Mouse (Mus musculus) granulocyte monocyte progenitor cell, adult 5-6 weeks (primary cell): ENCODE data around the gene Plcd4. TPM values are rescaled to one million over a fixed set of nuclear protein-coding genes. Genes with fewer than 3 reads are reported as not detected.
A peak's percentile ranks its signal among the peaks of the same experiment; 100 is the strongest.

Source experiments
- ATAC-seq: replicated peaks from 2 replicates; pipeline ENCODE4 v1.8.0; 2016; ENCODE audit warnings: mild to moderate bottlenecking, moderate TSS enrichment, inconsistent platforms; ENCODE audit not compliant: poor library complexity, severe bottlenecking
- total RNA-seq, 2 experiments: library from RNA; stranded (forward) in 1 of 2; stranded (reverse) in 1 of 2; fragments of 200-712, 200-1000 nt in 1 of 2; fragments of >200 nt in 1 of 2; fragmentation: Nextera tagmentation in 1 of 2; gene quantifications; 2 replicates each; pipeline ENCODE4 v1.2.3; 2014 to 2017

The Plcd4 gene
- total RNA-seq, 2 experiments from 2014 or later, result 0.05 TPM; not detected in 1

DNA sequence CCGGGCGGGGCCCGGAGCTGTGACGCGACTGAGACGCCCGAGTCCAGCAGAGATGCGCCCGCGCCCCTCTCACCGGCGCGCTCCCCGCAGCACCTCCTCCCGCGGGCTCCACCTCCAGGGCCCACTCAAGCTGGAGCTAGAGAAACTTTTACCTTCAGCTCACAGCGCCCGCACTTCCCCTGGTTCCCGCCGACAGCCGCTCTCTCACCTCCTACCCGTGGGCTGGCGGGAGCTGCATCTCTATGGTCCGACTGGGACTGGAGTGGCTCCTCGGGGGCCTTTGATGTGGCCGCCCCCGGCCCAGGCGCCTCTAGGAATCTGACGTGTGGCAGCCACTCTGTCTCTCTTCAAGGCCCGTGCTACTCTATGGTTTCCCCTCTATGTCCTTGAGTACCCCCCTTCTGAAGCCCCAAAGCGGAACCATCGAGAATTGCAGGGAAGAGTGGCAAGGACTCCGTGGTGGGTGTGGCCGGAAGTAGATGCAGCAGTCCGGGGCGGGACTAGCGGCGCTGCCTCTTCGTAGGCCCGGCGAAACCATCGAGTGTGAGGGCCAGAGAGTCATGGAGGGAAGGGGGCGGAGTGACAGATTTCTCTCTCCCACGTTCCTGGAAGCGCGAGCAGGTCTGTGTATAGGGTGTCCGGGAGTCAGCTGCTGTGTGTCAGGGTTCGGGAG lies 45.2 kb downstream of the Plcd4 start, which contains the start of the genes Zfp142 and Bcs1l:
Gene Zfp142, minus strand, starts transcription at position 474 of the 673 bp plus-strand sequence.
Gene Bcs1l, plus strand, starts transcription at position 517 of the 673 bp plus-strand sequence.
- peak; percentile 93 for ATAC-seq

DNA sequence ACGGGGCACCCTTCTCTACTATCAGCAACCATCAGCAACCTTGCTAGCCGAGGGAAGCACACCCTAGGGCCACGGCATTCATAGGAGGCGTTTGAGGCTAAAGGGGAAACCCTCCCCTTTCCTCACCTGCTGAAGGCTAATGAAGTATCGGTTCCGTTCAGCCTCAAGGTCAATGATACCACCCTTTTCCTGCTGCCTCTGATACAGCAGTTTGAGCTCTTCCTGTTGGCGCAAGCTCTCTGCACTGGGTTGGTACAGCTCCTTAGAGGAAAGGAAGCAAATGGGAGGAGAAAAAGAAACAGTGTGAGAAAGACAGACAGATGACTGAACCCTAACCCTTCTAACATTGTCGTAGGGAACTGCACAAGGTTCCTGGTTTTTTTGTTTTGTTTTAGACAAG lies 51.7 kb downstream of the Plcd4 start:
- peak; percentile 95 for ATAC-seq

DNA sequence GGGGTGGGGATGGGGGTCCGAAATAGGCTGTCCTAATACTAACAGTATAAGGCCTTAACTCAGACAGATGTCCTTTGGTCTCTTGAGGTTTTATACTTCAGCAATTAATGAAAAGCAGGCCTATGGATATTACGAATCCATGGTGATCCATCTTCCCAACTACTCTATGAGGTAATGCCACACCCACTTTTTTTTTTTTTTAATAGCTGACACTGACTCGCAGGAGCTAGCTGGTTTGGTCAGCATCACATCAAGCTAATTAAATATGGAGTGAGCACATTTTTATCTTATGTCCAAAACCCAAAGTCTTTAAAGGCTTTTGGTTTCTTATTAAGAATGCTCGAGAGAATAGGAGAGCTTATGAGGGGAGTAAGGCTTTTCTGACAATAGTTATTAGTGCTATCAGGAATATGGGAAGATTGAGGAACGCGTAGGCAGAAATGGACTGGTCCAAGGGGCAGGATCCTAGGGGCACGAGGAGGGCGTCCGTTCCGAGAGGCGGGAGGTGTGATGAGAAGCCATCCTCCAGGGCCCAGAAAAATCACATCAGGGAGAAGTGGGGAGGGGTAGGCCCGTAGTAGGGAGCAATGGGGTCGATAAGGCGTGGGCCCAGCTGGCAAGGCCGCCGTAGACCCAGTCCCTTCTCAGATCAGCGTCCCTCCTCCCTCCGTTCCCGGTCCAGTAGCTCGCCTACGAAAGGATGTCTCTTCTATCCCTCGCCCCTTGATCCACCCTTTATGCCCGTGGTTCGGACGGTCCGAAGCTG lies 58.0 kb downstream of the Plcd4 start:
- peak; percentile 53 for ATAC-seq

DNA sequence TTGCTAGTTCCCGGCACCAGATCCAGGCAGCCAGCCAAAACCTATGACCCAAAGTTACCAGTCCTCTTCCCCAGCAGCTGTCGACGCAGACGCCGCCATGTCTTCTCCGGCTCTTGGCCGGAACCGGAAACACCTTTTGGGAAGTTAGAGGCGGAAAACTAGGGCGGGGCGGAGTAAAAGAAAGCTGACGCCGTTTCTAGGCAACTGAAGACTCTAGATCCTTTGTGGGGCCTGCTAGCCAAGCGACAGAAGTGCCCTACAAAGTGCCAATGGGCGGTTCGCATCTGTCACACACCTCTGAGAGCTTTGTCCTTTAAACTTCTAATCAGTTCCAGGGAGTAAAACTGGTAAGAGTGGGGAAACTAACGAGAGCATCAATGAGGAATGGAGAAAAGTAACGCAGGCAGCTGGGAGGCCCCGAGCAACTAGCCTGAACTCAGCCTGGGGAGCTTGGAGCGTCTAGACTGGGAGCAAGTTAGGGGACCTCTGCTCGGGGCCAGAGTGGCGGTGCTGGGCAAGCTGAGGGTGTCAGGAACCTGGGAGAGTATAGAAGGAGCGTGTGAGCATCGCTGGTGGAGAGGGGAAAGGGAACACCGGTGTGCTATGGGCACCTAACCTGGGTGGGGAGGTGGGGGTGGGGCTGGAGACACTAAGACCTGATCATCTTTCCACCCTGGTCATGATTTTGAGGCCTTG lies 58.7 kb downstream of the Plcd4 start, which contains the start of the genes Rnf25 and Stk36:
Gene Rnf25, minus strand, starts transcription at position 131 of the 696 bp plus-strand sequence.
Gene Stk36, plus strand, starts transcription at position 179 of the 696 bp plus-strand sequence.
- ATAC-seq, result peak; percentile 99

Other genes starting within 250 kb of the Plcd4 start
- gene Tmbim1, start 237.3 kb upstream of the Plcd4 start, total RNA-seq (2014; fragmentation: Nextera tagmentation), result 21.9 and 24.6 TPM in 2 replicates
- 13.8 and 15.0 TPM in 2 replicates for gene Tmbim1, start 237.3 kb upstream of the Plcd4 start, total RNA-seq (2017)
- gene Catip, start 180.8 kb upstream of the Plcd4 start, total RNA-seq (2014; fragmentation: Nextera tagmentation), result 1.9 TPM in 1 of 2 replicates, not detected in the other
- not detected in 2 replicates for gene Catip, start 180.8 kb upstream of the Plcd4 start, total RNA-seq (2017)
- 0.38 and 0.49 TPM in 2 replicates for gene Slc11a1, start 167.7 kb upstream of the Plcd4 start, total RNA-seq (2014; fragmentation: Nextera tagmentation)
- 0.26 and 0.69 TPM in 2 replicates for gene Slc11a1, start 167.7 kb upstream of the Plcd4 start, total RNA-seq (2017)
- gene Ctdsp1, start 151.4 kb upstream of the Plcd4 start, total RNA-seq (2014; fragmentation: Nextera tagmentation), result 81.8 and 98.1 TPM in 2 replicates
- gene Ctdsp1, start 151.4 kb upstream of the Plcd4 start, total RNA-seq (2017), result 27.7 and 33.9 TPM in 2 replicates
- gene Vil1, start 133.5 kb upstream of the Plcd4 start, total RNA-seq (2014; fragmentation: Nextera tagmentation), result 0.09 TPM in 1 of 2 replicates, not detected in the other
- gene Vil1, start 133.5 kb upstream of the Plcd4 start, total RNA-seq (2017), result not detected in 2 replicates
- 58.2 and 66.7 TPM in 2 replicates for gene Cnot9, start 36.8 kb upstream of the Plcd4 start, total RNA-seq (2014; fragmentation: Nextera tagmentation)
- 62.5 and 76.6 TPM in 2 replicates for gene Cnot9, start 36.8 kb upstream of the Plcd4 start, total RNA-seq (2017)
- gene Usp37, start 1.4 kb downstream of the Plcd4 start, total RNA-seq (2014; fragmentation: Nextera tagmentation), result 26.4 and 54.1 TPM in 2 replicates
- gene Usp37, start 1.4 kb downstream of the Plcd4 start, total RNA-seq (2017), result 37.1 and 37.4 TPM in 2 replicates
- 16.3 and 17.1 TPM in 2 replicates for gene Zfp142, start 45.4 kb downstream of the Plcd4 start, total RNA-seq (2014; fragmentation: Nextera tagmentation)
- 9.5 and 10.0 TPM in 2 replicates for gene Zfp142, start 45.4 kb downstream of the Plcd4 start, total RNA-seq (2017)
- 29.0 and 30.3 TPM in 2 replicates for gene Bcs1l, start 45.4 kb downstream of the Plcd4 start, total RNA-seq (2014; fragmentation: Nextera tagmentation)
- 20.0 and 28.8 TPM in 2 replicates for gene Bcs1l, start 45.4 kb downstream of the Plcd4 start, total RNA-seq (2017)
- gene Rnf25, start 58.5 kb downstream of the Plcd4 start, total RNA-seq (2014; fragmentation: Nextera tagmentation), result 20.8 and 34.3 TPM in 2 replicates
- gene Rnf25, start 58.5 kb downstream of the Plcd4 start, total RNA-seq (2017), result 17.5 and 28.2 TPM in 2 replicates
- gene Stk36, start 58.6 kb downstream of the Plcd4 start, total RNA-seq (2014; fragmentation: Nextera tagmentation), result 0.26 TPM in 1 of 2 replicates, not detected in the other
- not detected in 2 replicates for gene Stk36, start 58.6 kb downstream of the Plcd4 start, total RNA-seq (2017)
- gene Ttll4, start 118.9 kb downstream of the Plcd4 start, total RNA-seq (2014; fragmentation: Nextera tagmentation), result 18.2 and 29.1 TPM in 2 replicates
- 18.4 and 21.5 TPM in 2 replicates for gene Ttll4, start 118.9 kb downstream of the Plcd4 start, total RNA-seq (2017)
- 10.1 and 13.1 TPM in 2 replicates for gene Cyp27a1, start 170.7 kb downstream of the Plcd4 start, total RNA-seq (2014; fragmentation: Nextera tagmentation)
- gene Cyp27a1, start 170.7 kb downstream of the Plcd4 start, total RNA-seq (2017), result 5.8 and 6.9 TPM in 2 replicates
- gene Prkag3, start 206.3 kb downstream of the Plcd4 start, total RNA-seq (2014; fragmentation: Nextera tagmentation), result not detected in 2 replicates
- not detected in 2 replicates for gene Prkag3, start 206.3 kb downstream of the Plcd4 start, total RNA-seq (2017)
- not detected in 2 replicates for gene Wnt6, start 229.0 kb downstream of the Plcd4 start, total RNA-seq (2014; fragmentation: Nextera tagmentation)
- 0.21 and 1.2 TPM in 2 replicates for gene Wnt6, start 229.0 kb downstream of the Plcd4 start, total RNA-seq (2017)
- not detected in 2 replicates for gene Wnt10a, start 248.6 kb downstream of the Plcd4 start, total RNA-seq (2014; fragmentation: Nextera tagmentation)
- not detected in 2 replicates for gene Wnt10a, start 248.6 kb downstream of the Plcd4 start, total RNA-seq (2017)